Comparison of ENCODE assay signal across 14 mouse cellular contexts in the genomic region with DNA sequence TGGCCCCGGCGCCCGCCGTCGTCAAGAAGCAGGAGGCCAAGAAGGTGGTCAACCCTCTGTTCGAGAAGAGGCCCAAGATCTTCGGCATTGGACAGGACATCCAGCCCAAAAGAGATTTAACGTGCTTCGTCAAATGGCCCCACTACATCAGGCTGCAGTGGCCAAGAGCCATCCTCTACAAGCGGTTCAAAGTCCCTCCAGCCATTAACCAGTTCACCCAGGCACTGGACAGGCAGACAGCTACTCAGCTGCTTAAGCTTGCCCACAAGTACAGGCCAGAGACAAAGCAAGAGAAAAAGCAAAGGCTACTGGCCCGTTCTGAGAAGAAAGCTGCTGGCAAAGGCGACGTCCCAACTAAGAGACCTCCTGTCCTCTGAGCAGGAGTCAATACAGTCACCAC. TPM values are rescaled to one million over a fixed set of nuclear protein-coding genes. Genes with fewer than 3 reads are reported as not detected.
DNase-seq lines count a peak whose midpoint lies in the region; ATAC-seq and TF ChIP-seq lines count a peak whose summit lies in the region.
"Not testable (repeated sequence)": the region's sequence is repeated elsewhere in the genome, so short reads cannot be mapped to it uniquely, and the experiment has no call there.
"Had no signal": no experiment of that assay in that cellular context is flagged by ENCODE, and none has a peak within 500 bp of the region (broad histone marks: within the 10 kb centered on the region; RNA-seq: fewer than 3 reads in every experiment).

No protein-coding gene starts in this region.

- peak overlapping the region; percentile 69 for H3K27ac ChIP-seq in brown adipose tissue, adult 24 weeks (replicated peaks; ENCODE audit: low read depth, low read length)
- H3K27ac ChIP-seq in heart, embryonic 12.5 days (ENCODE audit: poor library complexity, severe bottlenecking); liver, embryonic 13.5 days; testis, adult 2 months (ENCODE audit: control insufficient read depth, insufficient read depth, low read depth, low read length): not testable (repeated sequence)
- 0 out of 2 replicates have a peak overlapping the region, but pooled peaks have one; percentile 12 for H3K27ac ChIP-seq in kidney, adult 2 months (ENCODE audit: insufficient read depth, low read depth, low read length)
- H3K27ac ChIP-seq in liver, adult 2 months (replicated peaks; ENCODE audit: insufficient read depth, low read depth, low read length): peak overlapping the region; percentile 70

- not testable (repeated sequence) for TF ChIP-seq CTCF in kidney, adult 2 months (conservative IDR thresholded peaks at IDR 0.05; ENCODE audit: insufficient read depth, insufficient read length, low read depth, low read length); liver, adult 2 months (IDR thresholded peaks at IDR 0.05; ENCODE audit: low read depth, low read length); testis, adult 2 months (IDR thresholded peaks at IDR 0.05; ENCODE audit: control insufficient read depth, insufficient read depth, insufficient replicate concordance, low read depth, low read length)

- peak; percentile 56 for DNase-seq in kidney, adult 2 months
- peak; percentile 77 for DNase-seq in liver, adult 2 months (ENCODE audit: extremely low read depth, low read depth, low spot score)
- not testable (repeated sequence) for DNase-seq in liver, embryonic 13.5 days

- H3K27me3 ChIP-seq in heart, embryonic 12.5 days (replicated peaks); kidney, adult 2 months (replicated peaks; ENCODE audit: control insufficient read depth, insufficient read depth, low read length); liver, adult 2 months (ENCODE audit: control insufficient read depth, insufficient read depth, low read length); liver, embryonic 13.5 days; testis, adult 2 months (ENCODE audit: control insufficient read depth, insufficient read depth, low read length): not testable (repeated sequence)

- TF ChIP-seq POLR2A in kidney, adult 2 months (IDR thresholded peaks at IDR 0.05; ENCODE audit: low read depth, low read length); liver, adult 2 months (IDR thresholded peaks at IDR 0.05; ENCODE audit: extremely low read depth, insufficient read depth, low read length); testis, adult 2 months (IDR thresholded peaks at IDR 0.05; ENCODE audit: control insufficient read depth, low read depth, low read length): not testable (repeated sequence)

- WGBS in heart, embryonic 12.5 days: 97% methylated on average over 13 of the region's 13 CpGs
- 74% methylated on average over 13 of the region's 13 CpGs for WGBS in kidney, adult 2 months
- WGBS in liver, adult 2 months: 67% methylated on average over 13 of the region's 13 CpGs
- 89% methylated on average over 13 of the region's 13 CpGs for WGBS in liver, embryonic 13.5 days (ENCODE audit: insufficient replicate concordance)

- H3K4me2 ChIP-seq in heart, embryonic 12.5 days: 0 out of 2 replicates have a peak overlapping the region, but pooled peaks have one; percentile 80
- peak overlapping the region; percentile 78 for H3K4me2 ChIP-seq in liver, embryonic 13.5 days

- not testable (repeated sequence) for H3K9me3 ChIP-seq in heart, embryonic 12.5 days (replicated peaks); liver, embryonic 13.5 days (replicated peaks)

- not testable (repeated sequence) for H3K4me1 ChIP-seq in brown adipose tissue, adult 24 weeks (ENCODE audit: control insufficient read depth, insufficient read depth, insufficient read length, low read length); testis, adult 2 months (ENCODE audit: control insufficient read depth, insufficient read depth, low read length)
- peaks cover 20% of the 10 kb centered on the region for H3K4me1 ChIP-seq in heart, embryonic 12.5 days (replicated peaks)
- peaks cover 23% of the 10 kb centered on the region for H3K4me1 ChIP-seq in kidney, adult 2 months (ENCODE audit: control insufficient read depth, insufficient read depth, low read length)
- peaks cover 13% of the 10 kb centered on the region for H3K4me1 ChIP-seq in liver, adult 2 months (ENCODE audit: control insufficient read depth, insufficient read depth, low read length)
- peaks cover 53% of the 10 kb centered on the region for H3K4me1 ChIP-seq in liver, embryonic 13.5 days (replicated peaks)

- not testable (repeated sequence) for H3K9ac ChIP-seq in heart, embryonic 12.5 days; liver, embryonic 13.5 days
- peak overlapping the region; percentile 20 for H3K9ac ChIP-seq in liver, adult 2 months (ENCODE audit: low read depth, low read length)

- not testable (repeated sequence) for ATAC-seq in heart, embryonic 12.5 days (ENCODE audit: insufficient number of reproducible peaks, low FRiP score); liver, embryonic 13.5 days (ENCODE audit: low read depth)

- H3K36me3 ChIP-seq in heart, embryonic 12.5 days: peaks cover 17% of the 10 kb centered on the region
- not testable (repeated sequence) for H3K36me3 ChIP-seq in kidney, adult 2 months (ENCODE audit: control insufficient read depth, insufficient read depth, low read length); testis, adult 2 months (ENCODE audit: control insufficient read depth, insufficient read depth, low read length)
- H3K36me3 ChIP-seq in liver, adult 2 months (ENCODE audit: control insufficient read depth, insufficient read depth, low read length): peaks cover 12% of the 10 kb centered on the region
- H3K36me3 ChIP-seq in liver, embryonic 13.5 days: peaks cover 23% of the 10 kb centered on the region

- H3K79me2 ChIP-seq in liver, adult 2 months (ENCODE audit: control insufficient read depth, insufficient read depth, low read length): peaks cover 18% of the 10 kb centered on the region; the same call in 1 of the 2 replicates

- peak overlapping the region; percentile 71 for H3K4me3 ChIP-seq in brown adipose tissue, adult 24 weeks (ENCODE audit: insufficient read depth, low read depth, low read length)
- not testable (repeated sequence) for H3K4me3 ChIP-seq in heart, embryonic 12.5 days; kidney, adult 2 months (ENCODE audit: insufficient read depth, low read depth, low read length); liver, adult 2 months (ENCODE audit: insufficient read depth, low read depth, low read length); liver, embryonic 13.5 days (replicated peaks)
- peak overlapping the region; percentile 5; the same call in 1 of the 2 replicates for H3K4me3 ChIP-seq in testis, adult 2 months (ENCODE audit: control insufficient read depth, low read depth, low read length)

RNA-seq across cellular contexts. Expression of a gene that starts 2.4 kb away (rescaled TPM):
- polyA plus RNA-seq in brown adipose tissue, adult 24 weeks (2012; ENCODE audit: insufficient read depth, insufficient read length, missing spikeins): 313 and 387 TPM in 2 replicates
- polyA plus RNA-seq in heart, embryonic 12.5 days (2016; fragmentation: Nextera tagmentation; extraction: Ambion mirVana): 118 and 121 TPM in 2 replicates
- 378 and 521 TPM in 2 replicates for polyA plus RNA-seq in kidney, adult 2 months (2012; rRNA removed)
- total RNA-seq in liver, adult 2 months (2014; rRNA removed): 148 and 183 TPM in 2 replicates
- polyA plus RNA-seq in liver, adult 2 months (2012; rRNA removed): 280 and 359 TPM in 2 replicates
- 51.4 and 51.5 TPM in 2 replicates for polyA plus RNA-seq in liver, embryonic 13.5 days (2015; fragmentation: Nextera tagmentation; extraction: Ambion mirVana)
- 52.1 and 74.1 TPM in 2 replicates for polyA plus RNA-seq in testis, adult 2 months (2012; rRNA removed)

RNA-seq across cellular contexts. Expression of a gene that starts 2.4 kb away (rescaled TPM):
- polyA plus RNA-seq in brown adipose tissue, adult 24 weeks (2012; ENCODE audit: insufficient read depth, insufficient read length, missing spikeins): 61.4 and 80.8 TPM in 2 replicates
- polyA plus RNA-seq in heart, embryonic 12.5 days (2016; fragmentation: Nextera tagmentation; extraction: Ambion mirVana): 102 and 109 TPM in 2 replicates
- polyA plus RNA-seq in kidney, adult 2 months (2012; rRNA removed): 55.8 and 71.2 TPM in 2 replicates
- total RNA-seq in liver, adult 2 months (2014; rRNA removed): 9.5 and 11.9 TPM in 2 replicates
- 48.9 and 57.3 TPM in 2 replicates for polyA plus RNA-seq in liver, adult 2 months (2012; rRNA removed)
- polyA plus RNA-seq in liver, embryonic 13.5 days (2015; fragmentation: Nextera tagmentation; extraction: Ambion mirVana): 66.7 and 68.0 TPM in 2 replicates
- polyA plus RNA-seq in testis, adult 2 months (2012; rRNA removed): 58.3 and 77.3 TPM in 2 replicates

RNA-seq across cellular contexts. Expression of a gene that starts 21.5 kb away (rescaled TPM):
- polyA plus RNA-seq in brown adipose tissue, adult 24 weeks (2012; ENCODE audit: insufficient read depth, insufficient read length, missing spikeins): 55.0 and 64.8 TPM in 2 replicates
- 122 and 126 TPM in 2 replicates for polyA plus RNA-seq in heart, embryonic 12.5 days (2016; fragmentation: Nextera tagmentation; extraction: Ambion mirVana)
- 107 and 112 TPM in 2 replicates for polyA plus RNA-seq in kidney, adult 2 months (2012; rRNA removed)
- 27.4 and 31.7 TPM in 2 replicates for total RNA-seq in liver, adult 2 months (2014; rRNA removed)
- 44.1 and 47.3 TPM in 2 replicates for polyA plus RNA-seq in liver, adult 2 months (2012; rRNA removed)
- 94.5 and 95.3 TPM in 2 replicates for polyA plus RNA-seq in liver, embryonic 13.5 days (2015; fragmentation: Nextera tagmentation; extraction: Ambion mirVana)
- 54.8 and 58.9 TPM in 2 replicates for polyA plus RNA-seq in testis, adult 2 months (2012; rRNA removed)

RNA-seq across cellular contexts. Expression of a gene that starts 25.5 kb away (rescaled TPM):
- polyA plus RNA-seq in brown adipose tissue, adult 24 weeks (2012; ENCODE audit: insufficient read depth, insufficient read length, missing spikeins): not detected in 2 replicates
- polyA plus RNA-seq in heart, embryonic 12.5 days (2016; fragmentation: Nextera tagmentation; extraction: Ambion mirVana): 0.75 TPM in 1 of 2 replicates, not detected in the other
- 0.64 and 1.0 TPM in 2 replicates for polyA plus RNA-seq in kidney, adult 2 months (2012; rRNA removed)
- total RNA-seq in liver, adult 2 months (2014; rRNA removed): not detected in 2 replicates
- polyA plus RNA-seq in liver, adult 2 months (2012; rRNA removed): 0.21 and 0.22 TPM in 2 replicates
- polyA plus RNA-seq in liver, embryonic 13.5 days (2015; fragmentation: Nextera tagmentation; extraction: Ambion mirVana): 0.36 and 0.48 TPM in 2 replicates
- polyA plus RNA-seq in testis, adult 2 months (2012; rRNA removed): 2.0 and 2.7 TPM in 2 replicates
- total RNA-seq: adrenal gland, postnatal 14 days; G1E had no signal
- polyA plus RNA-seq: CD4-positive, CD25-positive, alpha-beta regulatory T cell, adult 4 months; embryonic facial prominence, embryonic 11.5 days; embryonic facial prominence, embryonic 13.5 days; embryonic facial prominence, embryonic 15.5 days; erythroblast, embryonic 14.5 days; forebrain, embryonic 10.5 days; G1E had no signal

RNA-seq across cellular contexts. Expression of a gene that starts 40.4 kb away (rescaled TPM):
- polyA plus RNA-seq in brown adipose tissue, adult 24 weeks (2012; ENCODE audit: insufficient read depth, insufficient read length, missing spikeins): 3.8 and 8.4 TPM in 2 replicates
- polyA plus RNA-seq in heart, embryonic 12.5 days (2016; fragmentation: Nextera tagmentation; extraction: Ambion mirVana): 53.3 and 54.2 TPM in 2 replicates
- polyA plus RNA-seq in kidney, adult 2 months (2012; rRNA removed): 20.2 and 21.7 TPM in 2 replicates
- total RNA-seq in liver, adult 2 months (2014; rRNA removed): 0.83 and 1.5 TPM in 2 replicates
- polyA plus RNA-seq in liver, adult 2 months (2012; rRNA removed): 1.4 and 1.5 TPM in 2 replicates
- 9.3 and 9.8 TPM in 2 replicates for polyA plus RNA-seq in liver, embryonic 13.5 days (2015; fragmentation: Nextera tagmentation; extraction: Ambion mirVana)
- polyA plus RNA-seq in testis, adult 2 months (2012; rRNA removed): 1.5 and 1.6 TPM in 2 replicates
